Mouse (Mus musculus) small intestine, adult 2 months (tissue): ENCODE measurements around the gene Cacna2d1.

Experiments
- CTCF ChIP-seq: fragments of 200-500 bp; IDR thresholded peaks from 2 replicates; pipeline ENCODE4 v1.5.1; 2012; ENCODE audit warnings: low read depth, mild to moderate bottlenecking, control low read depth, inconsistent platforms, low read length, moderate library complexity, mixed read lengths; ENCODE audit not compliant: insufficient replicate concordance, insufficient read length; ENCODE audit errors: extremely low read depth
- POLR2A ChIP-seq: fragments of 200-500 bp; IDR thresholded peaks from 2 replicates; pipeline ENCODE4 v1.6.1; 2012; ENCODE audit warnings: low read depth, mild to moderate bottlenecking, control low read depth, inconsistent platforms, low read length, moderate library complexity

DNA sequence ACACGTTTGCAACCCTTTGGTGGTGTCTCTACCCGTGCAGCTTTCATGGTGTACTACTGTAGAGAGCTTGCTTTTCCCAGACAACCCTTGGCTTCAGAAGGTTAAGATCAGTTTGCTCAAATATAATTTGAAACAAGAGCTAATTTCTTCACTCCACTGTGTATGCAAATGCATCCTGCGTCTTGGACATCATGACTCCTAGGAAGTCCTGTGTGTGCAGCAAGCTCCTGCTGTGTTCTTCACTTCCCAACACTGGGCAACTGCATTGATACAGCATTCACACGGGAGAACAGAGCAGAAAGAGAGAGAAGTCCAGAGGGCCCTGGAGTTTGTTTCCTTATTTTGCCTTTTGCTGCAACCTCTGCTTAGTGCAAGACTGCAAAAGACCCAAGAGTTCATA is 48.1 kb downstream of the Cacna2d1 start:
- TF ChIP-seq CTCF (no peak), POLR2A (no peak)
